Mouse (Mus musculus) liver, embryonic 14.5 days (tissue): Measurements from ENCODE around the gene Gm45194. TPM values are rescaled to one million over a fixed set of nuclear protein-coding genes. Genes with fewer than 3 reads are reported as not detected.

Source experiments
- ATAC-seq: fragments of 200-750 bp; cut with Nextera tagmentation; 2 replicates; pipeline ENCODE4 v1.8.0; 2017; ENCODE audit warnings: moderate number of reproducible peaks, mild to moderate bottlenecking, moderate library complexity; ENCODE audit not compliant: insufficient read depth
- DNase-seq, 3 experiments: peaks; one replicate each; pipeline ENCODE4 v3.0.0-alpha.2; 2012 to 2013; ENCODE audit warnings: low read depth in 3 of 3, low spot score in 3 of 3
- H3K27ac ChIP-seq: fragments of 300-500 bp; sonication (generic); 2 replicates; pipeline ENCODE4 v1.5.1; 2014; ENCODE audit warnings: moderate library complexity, mild to moderate bottlenecking, control low read depth, inconsistent platforms
- H3K27me3 ChIP-seq: fragments of 300-500 bp; sonication (generic); 2 replicates; pipeline ENCODE4 v1.6.1; 2014; ENCODE audit warnings: mild to moderate bottlenecking, low read length, moderate library complexity; ENCODE audit not compliant: control insufficient read depth, insufficient read depth
- H3K36me3 ChIP-seq: fragments of 300-500 bp; sonication (generic); replicated peaks from 2 replicates; pipeline ENCODE4 v1.6.1; 2014; ENCODE audit warnings: low read depth; ENCODE audit not compliant: control insufficient read depth, insufficient read depth
- H3K4me1 ChIP-seq, 2 experiments: fragments of 200-500 bp in 1 of 2; fragments of 300-500 bp in 1 of 2; sonication (generic) in 1 of 2; replicated peaks; 2 replicates each; pipeline ENCODE4 v1.6.1; 2012 to 2014; ENCODE audit warnings: antibody characterized with exemption in 1 of 2, inconsistent platforms in 1 of 2, low read length in 1 of 2; ENCODE audit not compliant: control insufficient read depth in 2 of 2, insufficient read depth in 2 of 2
- H3K4me2 ChIP-seq: fragments of 300-500 bp; sonication (generic); 2 replicates; pipeline ENCODE4 v1.6.1; 2014; ENCODE audit warnings: low read depth, mild to moderate bottlenecking, control low read depth, moderate library complexity
- H3K4me3 ChIP-seq, 2 experiments: fragments of 200-500 bp in 1 of 2; fragments of 300-500 bp in 1 of 2; sonication (generic) in 1 of 2; 2 replicates each; pipeline ENCODE4 v1.5.1; 2012 to 2014; ENCODE audit warnings: low read depth in 2 of 2, low read length in 2 of 2, mild to moderate bottlenecking in 2 of 2, control low read depth in 1 of 2, inconsistent platforms in 1 of 2, moderate library complexity in 1 of 2; ENCODE audit not compliant: insufficient read depth in 1 of 2
- H3K9ac ChIP-seq: fragments of 300-500 bp; sonication (generic); replicated peaks from 2 replicates; pipeline ENCODE4 v1.6.1; 2014; ENCODE audit warnings: mild to moderate bottlenecking, control low read depth, moderate library complexity
- H3K9me3 ChIP-seq: fragments of 300-500 bp; sonication (generic); 2 replicates; pipeline ENCODE4 v1.6.1; 2016; ENCODE audit warnings: low read length, mixed read lengths; ENCODE audit not compliant: control insufficient read depth
- CTCF ChIP-seq: IDR thresholded peaks from 2 replicates; pipeline ENCODE4 v1.5.1; 2016; ENCODE audit warnings: antibody characterized with exemption, low read depth, control low read depth
- EP300 ChIP-seq: IDR thresholded peaks from 2 replicates; pipeline ENCODE4 v1.6.1; 2016; ENCODE audit warnings: antibody characterized with exemption, low read depth
- WGBS: fragments of 180-500 bp; shearing (Covaris S2); extraction: QIAGEN DNeasy Blood & Tissue Kit; methylation state at CpG from one replicate; pipeline ENCODE4 v1.1.7; 2014; ENCODE audit not compliant: insufficient replicate concordance; 5-methylcytosine and 5-hydroxymethylcytosine counted together
- polyA plus RNA-seq, 2 experiments: library from polyadenylated mRNA; depleted of rRNA in 1 of 2; stranded (reverse) in 1 of 2; unstranded in 1 of 2; fragments of >200 nt; fragmentation: Nextera tagmentation in 1 of 2; extraction: Ambion mirVana in 1 of 2; gene quantifications; 2 replicates each; pipeline versions ENCODE4 v1.2.1 to v1.2.3; 2012 to 2014

Gene Gm45194
- polyA plus RNA-seq (2012; rRNA removed) (0.02 TPM in 1 of 2 replicates, not detected in the other), polyA plus RNA-seq (2014; fragmentation: Nextera tagmentation; extraction: Ambion mirVana) (0.09 and 0.56 TPM in 2 replicates)

DNA sequence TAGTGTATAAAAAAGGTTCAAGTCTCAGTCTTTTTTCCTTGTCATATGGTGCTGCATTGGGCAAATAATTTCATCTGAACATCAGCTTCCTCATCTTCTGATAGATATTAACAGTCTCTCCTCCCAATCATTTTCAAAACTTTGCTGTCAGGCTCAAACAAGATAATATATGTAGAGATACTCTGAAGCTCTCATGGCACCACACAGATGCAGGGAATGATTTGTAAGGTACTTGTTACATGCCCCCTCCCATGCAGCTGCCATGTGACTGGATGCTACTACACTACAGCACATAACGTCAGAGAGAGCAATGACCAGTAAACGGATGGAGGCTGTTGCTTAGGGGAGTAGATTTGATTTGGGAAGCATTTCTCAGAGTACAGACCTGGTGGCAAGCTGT is at the start of gene Gm45194:
Gene Gm45194 (plus strand): TSS at position 301 of the 400 bp plus-strand sequence.
- no peak for TF ChIP-seq CTCF
- no peak for TF ChIP-seq EP300
- no peak within 1 kb of the TSS for H3K9ac ChIP-seq
- H3K27ac ChIP-seq = no peak within 1 kb of the TSS
- no peak within 1 kb of the TSS for H3K4me2 ChIP-seq
- peaks cover 8% of the 10 kb centered on the region for H3K27me3 ChIP-seq
- H3K9me3 ChIP-seq = no peaks in the 10 kb centered on the region
- no peak for ATAC-seq
- WGBS = 25% methylated on average over 2 of the region's 2 CpGs
- H3K4me1 ChIP-seq = no peaks in the 10 kb centered on the region
- no peaks in the 10 kb centered on the region for H3K36me3 ChIP-seq
- no peak within 1 kb of the TSS for H3K4me3 ChIP-seq
- DNase-seq = no peak

DNA sequence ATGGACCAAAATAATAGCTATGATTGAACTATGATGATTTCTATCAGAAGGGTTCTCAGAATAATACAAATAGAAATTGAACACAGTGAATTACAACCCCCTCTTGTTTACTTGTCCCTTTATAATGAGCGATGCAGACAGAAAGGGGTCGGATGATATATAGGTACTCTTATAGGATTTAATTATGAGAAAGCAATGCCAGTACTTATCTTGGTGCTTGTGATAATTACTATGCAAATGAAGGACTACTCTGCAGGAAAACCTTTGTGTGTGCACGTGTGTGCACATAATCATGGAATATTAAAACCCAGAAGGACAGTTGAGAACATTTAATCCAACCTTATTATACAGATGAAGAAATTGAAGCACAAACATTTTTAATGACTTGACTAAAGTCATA is 35.3 kb upstream of the Gm45194 start:
- no peak overlapping the region for H3K27ac ChIP-seq
- H3K4me2 ChIP-seq = no peak overlapping the region
- H3K9ac ChIP-seq = no peak overlapping the region
- DNase-seq (no peak), ATAC-seq (no peak)
- no peak for TF ChIP-seq EP300
- TF ChIP-seq CTCF = no peak
- H3K4me3 ChIP-seq = no peak overlapping the region
- no peaks in the 10 kb centered on the region for H3K27me3 ChIP-seq
- no peaks in the 10 kb centered on the region for H3K9me3 ChIP-seq
- H3K36me3 ChIP-seq = no peaks in the 10 kb centered on the region
- H3K4me1 ChIP-seq = no peaks in the 10 kb centered on the region
- 55% methylated on average over 3 of the region's 3 CpGs for WGBS

DNA sequence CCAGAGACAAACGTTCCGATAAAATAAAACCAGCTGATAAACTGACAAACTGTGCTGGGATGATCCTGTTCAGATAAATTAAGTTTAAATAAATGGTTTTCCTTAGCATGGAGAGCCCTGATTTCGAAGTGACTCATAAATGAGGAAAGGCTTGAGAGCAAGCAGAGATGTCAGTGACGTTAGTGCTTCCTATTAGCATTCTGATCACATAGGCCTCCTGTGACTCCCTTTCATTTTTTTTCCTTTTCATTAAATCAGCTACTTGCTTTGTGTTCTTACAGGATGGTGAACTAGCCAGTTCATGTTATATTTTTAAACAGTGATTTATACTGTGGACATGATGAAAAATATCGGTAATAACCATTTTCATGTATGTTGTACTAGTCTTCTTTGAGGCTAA is 9.9 kb upstream of the Gm45194 start:
- H3K4me3 ChIP-seq = no peak overlapping the region
- H3K9me3 ChIP-seq = no peaks in the 10 kb centered on the region
- no peak for ATAC-seq
- no peak overlapping the region for H3K4me2 ChIP-seq
- no peaks in the 10 kb centered on the region for H3K27me3 ChIP-seq
- WGBS = 61% methylated on average over 5 of the region's 5 CpGs
- H3K36me3 ChIP-seq = no peaks in the 10 kb centered on the region
- DNase-seq = no peak
- TF ChIP-seq CTCF = no peak
- no peak for TF ChIP-seq EP300
- H3K9ac ChIP-seq = no peak overlapping the region
- no peaks in the 10 kb centered on the region for H3K4me1 ChIP-seq
- H3K27ac ChIP-seq = no peak overlapping the region

DNA sequence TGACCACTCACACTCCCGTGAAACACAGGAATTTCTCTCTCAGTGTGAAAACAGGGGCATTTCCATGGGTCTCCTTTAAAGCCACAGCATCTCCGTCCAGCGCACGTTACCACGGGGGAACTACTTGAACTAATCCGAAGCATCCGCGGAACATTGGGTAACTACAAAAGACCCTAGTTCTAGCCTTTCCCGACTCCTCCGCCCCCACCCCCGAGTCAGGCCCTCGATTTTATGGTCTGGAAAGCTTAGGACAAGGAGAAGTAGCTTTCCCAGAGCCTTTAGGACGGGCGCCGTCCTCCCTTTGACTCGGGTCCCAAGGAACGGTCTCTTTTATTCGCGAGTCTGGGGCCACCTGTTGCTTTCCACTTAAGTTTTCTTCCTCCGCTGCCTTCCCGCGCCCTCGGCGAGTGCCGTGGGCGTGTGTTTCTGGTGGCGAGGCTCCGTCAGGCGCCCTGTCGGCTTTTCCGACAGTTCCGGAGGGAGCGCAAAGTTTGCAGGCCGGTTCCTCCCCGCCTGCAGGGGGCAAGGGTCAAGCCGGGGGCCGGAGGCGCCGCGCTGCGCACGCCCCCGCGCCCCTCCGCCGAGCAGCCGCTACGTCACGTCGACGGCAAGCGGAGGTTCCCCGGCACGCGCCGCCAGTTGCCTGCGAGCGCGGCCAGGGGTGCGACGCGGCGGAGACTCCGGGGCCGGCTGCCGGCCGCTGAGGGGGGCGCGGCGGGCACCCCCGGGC is 3.3 kb downstream of the Gm45194 start:
- TF ChIP-seq CTCF = no peak
- TF ChIP-seq EP300 = no peak
- H3K4me3 ChIP-seq = peak overlapping the region in 1 of 2 experiments; percentile 21; a peak in 2 of 4 replicates
- no peaks in the 10 kb centered on the region for H3K36me3 ChIP-seq
- H3K27me3 ChIP-seq = peaks cover 8% of the 10 kb centered on the region
- peak overlapping the region; percentile 1; the same call in 1 of the 2 replicates for H3K4me2 ChIP-seq
- ATAC-seq (no peak), DNase-seq (no peak)
- no peaks in the 10 kb centered on the region for H3K4me1 ChIP-seq
- WGBS = 20% methylated on average over 53 of the region's 71 CpGs
- no peak overlapping the region for H3K27ac ChIP-seq
- H3K9ac ChIP-seq = no peak overlapping the region
- H3K9me3 ChIP-seq = no peaks in the 10 kb centered on the region

DNA sequence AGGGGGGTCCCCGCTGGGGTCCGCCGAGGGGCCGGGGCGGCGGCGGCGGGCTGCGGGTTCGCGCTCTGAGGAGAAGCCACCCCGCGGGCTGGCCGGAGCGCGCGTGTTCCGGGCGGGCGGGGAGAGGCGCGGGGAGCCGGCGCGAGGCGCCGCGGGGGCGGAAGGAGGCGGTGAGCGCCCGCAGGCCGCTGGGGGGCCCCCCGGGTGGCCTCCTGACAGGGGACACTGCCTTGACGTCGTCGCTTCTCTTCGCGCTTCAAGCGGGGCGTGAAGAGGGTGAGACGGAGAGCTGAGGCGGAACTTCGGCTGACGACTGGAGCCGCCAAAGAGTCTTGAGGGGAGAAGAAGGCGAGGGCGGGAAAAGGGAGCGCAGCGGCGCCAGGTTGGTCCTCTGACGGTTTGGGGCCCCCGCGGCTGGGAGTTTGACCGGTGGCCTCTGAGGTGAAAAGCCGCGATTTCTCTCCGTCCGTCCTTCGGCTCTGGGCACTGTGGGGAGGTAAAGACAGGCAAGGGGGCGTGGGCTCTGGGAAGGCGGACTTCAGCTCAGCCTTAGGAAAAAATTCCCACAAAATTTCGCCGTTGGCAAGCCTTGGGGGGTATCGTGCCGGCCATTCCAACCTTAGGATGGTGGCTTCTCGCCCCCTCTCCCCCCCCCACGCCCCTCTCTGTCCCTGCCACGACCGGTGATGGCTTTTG is 4.0 kb downstream of the Gm45194 start:
- Histone ChIP-seq H3K36me3 (no peaks in the 10 kb centered on the region), H3K9me3 (no peaks in the 10 kb centered on the region), H3K4me1 (no peaks in the 10 kb centered on the region), H3K27ac (no peak overlapping the region), H3K9ac (no peak overlapping the region), H3K27me3 (peaks cover 8% of the 10 kb centered on the region), H3K4me2 (peak overlapping the region; percentile 1; the same call in 1 of the 2 replicates), H3K4me3 (peak overlapping the region in 1 of 2 experiments; percentile 21; a peak in 2 of 4 replicates)
- WGBS = 19% methylated on average over 43 of the region's 70 CpGs
- TF ChIP-seq CTCF = no peak
- no peak for TF ChIP-seq EP300
- DNase-seq = no peak
- no peak for ATAC-seq
